Mouse (Mus musculus): ENCODE measurements around the gene St6galnac5.

- no peak for TF ChIP-seq CTCF (IDR thresholded peaks at IDR 0.05; ENCODE audit: extremely low read depth, insufficient read depth, insufficient read length, insufficient replicate concordance)
- no peak for TF ChIP-seq POLR2A (IDR thresholded peaks at IDR 0.05; ENCODE audit: low read depth, low read length)
These were observed 48.7 kb upstream of the St6galnac5 start for GRCm38 (mm10) chr3:153030756-153031155.

All from spleen, adult 2 months (tissue).